Mouse (Mus musculus) 3134 (cell line): ENCODE results near the gene Mmd2.

Source experiments
- DNase-seq: peaks from one replicate; pipeline ENCODE4 v3.0.0-alpha.2; 2011; ENCODE audit warnings: low spot score; ENCODE audit not compliant: insufficient read length; ENCODE audit errors: extremely low read depth

Gene Mmd2

DNA sequence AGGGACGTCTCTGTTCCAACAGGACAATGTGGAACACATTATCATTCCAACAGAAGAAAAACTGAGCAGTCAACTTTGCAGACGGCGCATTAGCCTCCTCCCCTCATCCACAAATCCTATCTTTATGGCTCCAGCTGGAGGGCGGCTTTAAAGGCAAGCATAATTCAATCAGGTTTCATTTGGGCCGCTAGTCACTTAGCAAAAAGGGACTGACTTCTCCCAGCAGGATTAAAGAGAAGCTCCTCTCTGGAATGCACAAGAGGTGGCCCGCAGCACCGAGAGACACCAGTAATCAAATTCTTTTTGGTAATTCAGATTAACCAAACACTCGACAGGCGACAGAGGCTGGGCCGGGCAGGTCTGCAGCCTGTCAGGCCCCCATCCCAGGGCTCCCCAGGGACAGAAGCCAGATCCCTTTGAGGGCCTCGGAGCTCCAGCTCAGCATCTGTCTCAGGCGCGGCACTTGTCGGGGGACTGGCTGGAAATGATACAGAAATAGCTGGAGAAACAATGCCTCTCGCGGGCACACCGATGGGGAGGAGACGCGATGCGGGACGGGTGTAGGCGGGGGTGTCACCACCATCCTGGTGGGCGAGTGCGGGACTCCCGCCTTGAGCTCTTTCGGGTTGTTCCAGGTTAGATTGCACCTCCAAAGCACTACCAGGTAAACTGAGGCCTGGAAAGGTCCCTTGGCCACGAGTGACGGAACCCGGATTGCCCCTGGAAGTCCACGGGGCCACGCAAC is 58.5 kb downstream of the Mmd2 start:
- DNase-seq = no peak

DNA sequence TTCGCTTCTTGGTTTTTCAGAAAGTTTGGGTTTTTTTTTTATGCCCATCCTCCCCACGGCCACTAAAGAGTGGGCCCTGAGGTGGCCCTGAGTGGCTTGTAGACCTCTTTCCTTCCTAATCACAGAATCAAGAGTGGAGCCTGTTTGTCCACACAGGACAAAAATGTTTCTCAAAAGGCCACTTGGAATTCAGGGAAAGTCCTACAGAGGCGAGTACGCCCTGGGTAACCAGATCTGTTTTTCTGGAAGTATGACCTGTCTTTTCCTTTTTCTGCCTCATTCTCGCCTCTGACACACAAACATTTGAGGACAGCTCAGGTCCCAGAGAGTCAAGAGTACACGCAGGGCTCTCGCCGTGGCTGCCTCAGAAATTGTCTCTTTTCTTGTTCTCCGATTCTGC is 59.2 kb downstream of the Mmd2 start:
- no peak for DNase-seq

DNA sequence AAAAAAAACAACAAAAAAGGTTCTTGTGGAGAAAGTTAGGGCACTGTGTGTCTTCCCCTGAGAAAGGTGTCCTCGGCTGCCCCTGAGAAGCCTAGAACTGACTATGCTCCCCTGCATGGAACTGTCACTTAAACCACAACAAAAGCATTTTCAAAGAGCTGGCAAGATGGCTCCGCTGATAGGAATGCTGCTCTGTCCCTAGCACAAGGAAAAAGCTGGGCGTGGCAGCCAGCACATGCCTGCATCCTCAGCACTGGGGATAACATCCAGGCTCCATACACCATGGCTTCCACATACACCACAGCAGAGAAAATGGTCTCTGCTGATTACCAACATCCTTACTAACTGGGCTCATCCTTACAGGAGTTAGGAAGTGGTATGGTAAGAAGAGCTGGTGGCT is 61.5 kb downstream of the Mmd2 start:
- DNase-seq = no peak

DNA sequence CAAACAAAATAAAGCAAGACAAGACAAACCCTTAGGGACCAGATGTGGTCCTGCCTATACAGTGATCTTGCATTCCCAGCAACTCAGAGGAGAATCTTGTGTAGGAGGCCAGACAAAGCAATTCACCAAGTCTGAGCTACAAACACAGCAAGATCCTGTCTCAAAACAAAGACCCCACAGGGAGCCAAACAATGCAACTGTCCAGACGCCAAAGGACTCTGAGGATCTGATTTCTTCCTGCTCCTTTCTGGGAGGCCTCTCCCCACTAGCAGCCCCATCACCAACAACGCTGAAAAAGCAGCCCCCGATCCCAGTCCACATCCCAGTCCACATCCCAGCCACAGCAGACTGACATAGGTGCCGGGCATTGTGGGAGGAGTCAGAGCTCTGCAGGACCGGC is 62.3 kb downstream of the Mmd2 start:
- DNase-seq = no peak

DNA sequence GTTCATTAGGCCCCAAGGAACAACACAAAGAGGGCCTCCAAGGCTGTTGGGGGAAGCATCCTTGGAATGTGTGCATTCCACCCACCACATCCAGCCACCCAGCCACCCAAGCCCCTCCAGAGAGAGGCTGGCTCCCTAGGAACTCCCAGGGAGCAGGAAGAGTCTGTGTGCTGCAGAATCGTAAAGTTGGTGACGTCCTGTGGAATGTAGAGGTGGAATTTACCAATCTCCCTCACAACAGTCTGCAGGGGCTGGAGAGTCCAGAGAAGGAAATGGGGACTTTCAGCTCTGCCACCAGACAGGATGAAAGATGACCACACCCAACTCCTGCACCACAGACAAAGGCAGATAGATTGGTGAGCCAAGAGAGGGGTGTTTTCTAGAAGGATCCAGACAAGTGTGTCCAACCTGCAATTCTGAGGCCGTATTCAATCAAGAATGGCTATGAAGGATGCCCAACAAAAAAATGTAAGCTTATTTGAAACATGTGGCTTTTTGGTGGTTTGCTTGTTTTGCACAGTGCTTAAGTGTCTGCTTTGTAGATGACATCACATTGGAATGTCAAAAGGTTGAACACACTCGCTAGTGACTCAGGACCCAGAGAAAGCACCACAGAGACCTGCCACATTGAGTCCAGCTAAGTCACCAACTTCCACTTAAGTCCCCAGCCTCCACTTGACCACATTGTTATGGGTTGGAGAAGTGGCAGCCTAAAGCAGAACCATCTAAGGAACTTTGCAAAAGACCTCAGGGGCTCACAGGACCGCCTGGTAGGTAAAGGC is 63.4 kb downstream of the Mmd2 start:
- DNase-seq = peak; percentile 65

GRCm38 (mm10) chr5:142537286-142537685 is 71.3 kb downstream of the Mmd2 start:
- DNase-seq = no peak

DNA sequence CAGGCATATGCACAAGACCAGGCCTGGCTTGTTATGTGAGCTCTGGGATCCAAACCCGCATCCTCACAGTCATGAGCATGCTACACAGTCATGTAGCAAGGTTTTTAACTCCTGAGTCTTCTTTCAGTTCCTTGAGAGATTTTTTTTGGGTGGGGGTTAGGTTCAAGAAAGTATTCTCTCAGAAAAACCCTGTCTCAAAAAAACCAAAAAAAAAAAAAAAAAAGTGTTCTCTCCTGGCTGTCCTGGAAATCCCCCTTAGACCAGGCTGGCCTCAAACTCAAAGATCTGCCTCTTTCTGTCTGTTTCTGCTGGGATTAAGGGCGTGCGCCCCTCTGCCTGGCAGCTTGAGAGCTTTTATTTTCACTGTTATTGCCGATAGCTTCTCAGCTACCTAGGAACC is 73.2 kb downstream of the Mmd2 start:
- DNase-seq = no peak

- no peak for DNase-seq
These were observed 78.7 kb downstream of the Mmd2 start, which contains the start of gene Papolb for GRCm38 (mm10) chr5:142529915-142530314. Gene Papolb (minus strand): TSS chr5:142530076.

- DNase-seq = no peak
These were observed 83.7 kb downstream of the Mmd2 start for GRCm38 (mm10) chr5:142524711-142525464.

- peak; percentile 64 for DNase-seq
These were observed 87.3 kb downstream of the Mmd2 start for GRCm38 (mm10) chr5:142521195-142521866.

DNA sequence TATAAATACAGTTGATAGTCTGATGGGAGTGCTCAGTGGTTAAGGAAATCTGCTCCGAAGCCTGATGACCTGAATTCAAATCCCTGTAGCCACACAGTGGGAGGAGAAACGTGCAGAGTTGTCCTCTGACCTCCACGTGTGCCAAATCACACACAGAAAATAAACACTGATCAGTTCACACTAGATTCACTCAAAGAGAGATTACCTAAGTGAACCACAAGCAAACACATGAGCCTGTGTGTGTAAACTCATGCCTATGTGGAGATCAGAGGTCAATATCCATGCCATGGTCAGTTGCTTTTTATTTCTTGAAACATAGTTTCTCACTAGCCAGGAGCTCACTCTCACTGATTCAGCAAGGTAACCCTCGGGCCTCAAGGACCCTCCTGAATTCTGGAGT is 88.2 kb downstream of the Mmd2 start:
- no peak for DNase-seq

DNA sequence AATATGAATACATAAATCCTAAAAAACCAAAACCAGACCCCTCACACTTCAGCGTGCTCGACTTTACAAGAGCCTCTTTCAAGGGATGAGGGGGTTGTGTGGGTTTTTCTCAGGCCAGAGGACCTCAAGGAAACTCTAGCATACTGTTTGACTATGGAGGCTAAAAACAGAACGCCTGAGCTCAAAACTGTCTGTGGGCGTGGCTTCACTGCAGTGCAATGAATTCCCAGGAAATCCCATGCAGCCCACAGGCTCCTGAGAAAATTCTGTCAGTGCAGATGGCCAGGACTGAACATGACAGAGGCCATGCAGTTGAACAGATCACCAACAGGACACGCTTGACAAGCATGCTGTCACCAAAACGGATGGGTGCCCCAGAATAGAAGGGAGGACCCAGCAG is 89.6 kb downstream of the Mmd2 start:
- DNase-seq = no peak
